Mouse (Mus musculus) olfactory bulb, adult 2 months (tissue): Measurements from ENCODE around the gene Rpl10a.

Source experiments
- CTCF ChIP-seq: fragments of 200-500 bp; IDR thresholded peaks from 2 replicates; pipeline ENCODE4 v1.5.1; 2012; ENCODE audit warnings: low read depth, mild to moderate bottlenecking, low read length, moderate library complexity; ENCODE audit not compliant: insufficient read depth
- POLR2A ChIP-seq: fragments of 200-500 bp; IDR thresholded peaks from 2 replicates; pipeline ENCODE4 v1.6.1; 2012; ENCODE audit warnings: mild to moderate bottlenecking, low read depth, low read length, moderate library complexity; ENCODE audit not compliant: insufficient read depth

- TF ChIP-seq CTCF: no peak
- TF ChIP-seq POLR2A: no peak
These were observed 33.8 kb downstream of the Rpl10a start for GRCm38 (mm10) chr17:28361921-28362652.
